Mouse (Mus musculus) c-Kit-positive CD71-positive TER-119-positive erythroid progenitor cells, embryonic 14.5 days (primary cell): ENCODE data around the gene Cyb5r2.

Source experiments
- DNase-seq: peaks from one replicate; pipeline ENCODE4 v3.0.0-alpha.2; 2013; ENCODE audit warnings: low spot score

The Cyb5r2 gene

DNA sequence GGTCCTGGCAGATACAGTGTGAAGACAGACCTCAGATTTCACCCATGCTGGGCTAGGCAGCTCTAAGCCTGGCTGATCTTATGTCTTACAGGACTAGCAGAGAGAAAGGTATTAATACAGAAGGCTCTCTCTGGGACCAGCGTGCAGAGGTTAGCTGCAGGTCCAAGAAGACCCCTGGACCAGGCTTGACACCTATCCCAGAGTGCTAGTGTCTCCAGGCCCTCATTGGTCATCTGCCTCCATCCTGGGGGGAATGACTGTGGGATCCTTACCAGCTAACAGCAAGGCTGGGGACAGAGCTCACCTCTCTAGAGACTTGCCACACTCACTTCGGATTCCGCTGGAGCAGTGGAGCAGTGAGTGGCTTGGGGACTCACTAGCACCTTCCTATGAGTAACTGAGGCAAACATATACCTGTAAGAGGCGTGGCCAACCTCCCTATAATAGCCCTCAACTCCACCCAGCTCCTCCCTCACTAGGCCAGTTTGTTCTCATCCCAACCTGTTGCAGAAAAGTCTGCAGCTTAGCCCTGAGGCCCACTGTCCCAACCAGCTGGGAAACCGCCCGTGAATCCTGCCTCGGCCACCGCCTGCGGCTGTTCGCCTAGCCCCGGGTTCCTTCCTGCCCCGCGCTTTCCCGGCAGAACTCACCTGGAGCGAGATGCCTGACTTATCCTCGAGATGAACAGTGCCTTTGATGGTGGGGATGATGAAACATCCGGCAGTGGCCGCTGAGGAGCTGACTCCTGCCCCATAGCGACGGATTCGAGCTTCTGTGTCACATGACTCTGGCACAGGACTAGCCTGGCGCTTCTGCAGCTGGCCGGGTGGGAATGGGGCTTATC lies at the start of gene Cyb5r2:
Gene Cyb5r2 (minus strand): TSS at position 725 of the 844 bp plus-strand sequence.
- DNase-seq, result no peak

DNA sequence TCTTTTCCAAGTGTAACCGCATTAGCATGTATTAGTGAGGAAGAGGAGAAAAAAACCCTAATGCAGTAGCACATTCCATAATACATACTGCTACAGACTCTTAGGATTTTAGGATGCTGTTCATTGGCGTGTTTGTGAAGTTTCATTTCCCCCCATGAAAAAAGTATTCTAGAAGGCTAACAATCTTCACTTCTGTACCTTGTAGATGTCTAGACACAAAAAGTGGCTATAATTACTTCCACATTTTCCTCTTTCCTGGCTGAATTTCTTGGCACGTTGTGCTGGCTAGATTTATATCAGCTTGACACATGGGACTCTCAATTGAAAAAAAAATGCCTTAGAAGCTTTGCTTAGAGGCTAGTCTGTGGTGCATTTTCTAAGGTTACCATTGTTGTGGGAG lies 44.3 kb upstream of the Cyb5r2 start:
- DNase-seq, result no peak

DNA sequence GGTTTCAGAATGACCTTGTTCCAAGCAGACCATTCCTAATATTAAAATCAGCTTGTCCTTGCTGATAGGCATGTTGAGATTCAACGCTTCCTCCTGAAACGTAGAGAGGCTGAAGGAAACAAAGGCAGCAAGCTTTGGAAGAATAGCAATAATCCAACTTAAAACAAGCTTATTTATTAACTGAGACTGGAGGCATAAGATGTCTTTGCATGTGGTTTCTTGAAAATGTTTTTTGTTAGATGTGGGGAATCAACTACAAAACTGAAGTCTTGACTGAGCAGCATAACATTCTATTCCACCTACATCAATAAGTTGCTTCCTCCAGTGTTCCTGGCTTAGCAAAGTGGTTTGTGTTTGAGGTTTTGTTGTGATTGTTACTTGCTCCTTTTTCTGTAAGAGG lies 43.3 kb upstream of the Cyb5r2 start, which contains the start of gene Ovch2:
Gene Ovch2 (minus strand): TSS at position 101 of the 400 bp plus-strand sequence.
- DNase-seq, result no peak

DNA sequence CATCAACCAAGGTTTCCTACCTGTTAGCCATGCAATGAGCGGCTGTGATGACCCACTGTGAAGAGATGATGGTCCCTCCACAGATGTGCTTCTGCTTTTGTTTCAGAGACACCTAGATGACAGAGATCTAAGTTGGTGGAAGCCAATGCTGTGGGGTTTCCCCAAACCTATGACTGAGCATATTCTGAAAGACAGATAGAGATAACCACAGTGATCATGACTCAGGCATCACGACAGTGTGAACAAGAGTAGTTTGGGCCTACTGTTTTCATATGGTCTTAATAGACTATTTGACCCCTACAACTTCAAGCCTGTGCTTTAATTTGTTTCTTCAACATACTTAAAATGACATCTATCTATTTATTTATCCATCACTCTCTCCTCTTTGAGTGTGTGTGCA lies 38.7 kb upstream of the Cyb5r2 start:
- DNase-seq, result no peak

DNA sequence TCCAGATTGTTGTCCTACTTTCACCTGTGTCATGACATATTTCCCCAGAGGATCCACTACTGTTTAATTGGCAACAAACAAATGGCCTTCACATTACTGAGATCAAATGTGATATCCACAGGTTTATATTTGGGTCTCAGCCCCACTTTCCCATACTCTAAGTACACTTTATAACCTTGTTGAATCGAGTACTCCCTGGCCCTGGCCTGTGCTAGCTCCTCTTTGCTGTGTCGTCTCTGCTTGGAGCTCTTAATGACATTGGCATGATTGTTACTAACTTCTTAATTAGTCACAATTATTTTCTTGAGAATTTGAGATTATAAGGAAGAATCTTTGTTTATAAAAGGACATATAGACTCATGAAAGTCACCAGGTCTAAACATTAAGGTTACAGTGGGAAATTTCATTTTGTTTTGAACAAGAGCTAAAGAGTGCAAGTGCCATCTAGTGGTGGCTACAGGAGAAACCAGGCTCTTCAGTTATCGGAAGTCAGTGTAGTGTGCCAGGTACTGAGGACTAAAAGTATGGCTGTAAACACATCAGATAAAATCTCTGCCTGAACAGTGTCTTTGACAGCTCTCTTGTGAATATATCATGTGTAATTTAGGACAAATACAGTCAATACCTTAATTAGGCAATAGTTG lies 30.3 kb upstream of the Cyb5r2 start:
- DNase-seq, result no peak

DNA sequence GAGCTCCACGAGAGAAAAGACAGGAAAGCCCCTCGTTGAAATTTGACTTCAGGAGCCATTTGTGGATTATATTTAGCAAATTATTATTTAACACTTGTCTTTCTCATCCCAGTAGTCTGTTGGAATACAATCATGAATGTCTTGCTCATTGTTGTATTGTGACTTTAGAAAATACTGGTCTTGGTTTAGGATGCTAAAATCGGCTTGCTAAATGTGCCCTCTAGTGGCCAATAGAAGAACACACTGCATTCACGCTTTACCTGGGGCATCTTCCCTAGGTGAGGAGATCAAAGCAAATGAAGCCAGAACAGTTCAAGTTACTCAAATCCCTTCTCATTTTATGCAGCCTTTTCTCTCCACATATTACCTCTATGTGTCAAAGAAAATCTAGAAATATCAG lies 21.8 kb upstream of the Cyb5r2 start:
- no peak for DNase-seq

DNA sequence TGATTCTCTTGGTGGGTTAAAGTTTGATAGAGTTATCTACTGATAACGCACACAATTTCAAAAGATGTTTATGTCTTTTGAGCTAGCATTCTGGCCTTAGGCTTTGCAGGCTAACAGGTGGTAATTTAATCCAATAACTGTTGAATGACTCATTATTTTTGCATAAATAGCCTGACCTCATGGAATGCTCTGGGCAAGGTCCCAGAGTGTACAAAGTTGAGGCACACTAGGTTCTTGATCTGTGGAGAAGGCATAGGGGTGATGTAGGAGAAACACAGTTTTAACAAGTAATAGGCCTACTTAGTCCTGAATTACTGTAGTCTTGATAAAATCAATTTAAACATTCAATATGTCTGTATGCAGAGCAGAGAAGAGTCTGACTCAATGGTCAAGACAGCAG lies 20.4 kb upstream of the Cyb5r2 start:
- no peak for DNase-seq

DNA sequence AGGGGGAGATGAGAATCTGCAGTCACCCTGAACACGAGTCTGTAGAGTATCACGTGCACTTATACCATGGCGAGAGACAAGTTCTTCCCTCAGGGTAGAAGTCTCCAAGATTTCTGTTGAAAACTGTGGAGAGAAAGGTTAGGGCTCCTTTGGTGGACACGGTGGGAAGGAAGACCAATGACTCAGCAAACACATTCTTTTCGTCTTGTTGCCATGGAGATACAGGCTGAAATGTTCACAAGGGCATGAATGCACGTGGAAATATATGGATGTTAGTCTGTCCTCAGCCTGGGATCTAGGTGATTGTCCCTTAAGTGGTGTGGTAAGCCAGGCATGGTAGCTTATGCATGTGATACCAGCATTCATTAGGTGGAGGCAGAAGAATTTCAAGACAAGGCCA lies 13.0 kb upstream of the Cyb5r2 start:
- no peak for DNase-seq

DNA sequence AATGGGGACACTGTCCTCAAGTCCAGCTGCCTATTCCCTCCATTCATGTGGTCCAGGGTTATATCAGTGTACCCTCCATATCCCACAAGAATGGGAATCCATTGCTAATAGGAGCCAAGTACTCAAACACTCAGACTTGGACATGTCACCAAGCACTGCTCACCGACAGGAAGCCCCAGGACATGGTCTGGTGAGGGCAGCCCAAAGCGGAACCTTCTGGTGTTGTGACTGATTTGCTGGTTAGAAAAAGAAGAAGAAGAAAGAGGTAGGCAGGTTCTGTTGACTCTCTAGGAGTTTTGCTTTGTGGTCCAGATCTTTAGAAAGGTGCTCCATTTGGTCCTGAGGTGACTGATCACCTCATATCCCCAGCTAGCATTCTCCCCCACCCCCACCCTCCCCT lies 1.1 kb downstream of the Cyb5r2 start:
- DNase-seq, result no peak

DNA sequence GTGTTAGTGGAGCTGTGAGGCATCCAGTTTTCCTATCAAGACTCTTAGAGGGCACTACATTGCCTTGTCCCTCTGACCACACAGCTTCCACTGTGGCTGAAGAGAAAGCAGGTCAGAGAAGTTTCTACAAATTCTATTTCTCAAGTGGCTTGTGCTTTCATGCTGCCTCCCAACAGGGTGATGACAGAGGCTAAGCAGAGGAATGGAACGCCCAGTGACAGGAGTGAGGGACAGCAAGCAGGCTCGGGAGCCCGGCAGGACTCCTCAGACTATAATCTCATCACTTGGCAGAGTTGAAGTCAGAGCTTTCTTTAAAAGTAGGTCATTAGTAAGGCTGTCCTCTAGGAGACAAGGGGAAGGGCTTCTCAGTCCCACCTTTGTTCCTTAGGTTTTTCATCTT lies 1.9 kb downstream of the Cyb5r2 start:
- DNase-seq, result no peak

DNA sequence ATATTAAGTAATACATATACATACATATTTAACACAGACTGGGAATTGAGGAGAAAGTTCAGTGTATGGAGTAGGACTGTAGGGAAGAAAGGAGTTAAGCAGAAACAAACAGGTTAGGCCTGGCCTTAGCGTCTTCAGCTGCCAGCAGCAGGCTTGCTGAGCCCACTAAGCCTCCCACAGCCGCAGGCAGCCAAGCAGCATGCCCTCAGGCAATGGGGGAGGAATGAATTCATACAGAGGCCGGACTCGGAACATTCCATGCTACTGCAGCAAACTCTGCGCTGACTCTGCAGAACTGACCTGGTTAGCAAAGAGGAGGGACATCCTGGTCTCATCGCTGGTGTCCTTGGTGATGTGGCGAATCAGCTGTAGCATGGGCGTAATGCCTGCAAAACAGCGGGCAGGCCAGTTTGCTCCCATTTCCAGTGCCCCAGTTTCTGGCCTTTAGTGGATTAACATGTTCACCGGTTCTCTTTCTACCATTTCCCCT lies 5.8 kb downstream of the Cyb5r2 start:
- DNase-seq, result no peak

DNA sequence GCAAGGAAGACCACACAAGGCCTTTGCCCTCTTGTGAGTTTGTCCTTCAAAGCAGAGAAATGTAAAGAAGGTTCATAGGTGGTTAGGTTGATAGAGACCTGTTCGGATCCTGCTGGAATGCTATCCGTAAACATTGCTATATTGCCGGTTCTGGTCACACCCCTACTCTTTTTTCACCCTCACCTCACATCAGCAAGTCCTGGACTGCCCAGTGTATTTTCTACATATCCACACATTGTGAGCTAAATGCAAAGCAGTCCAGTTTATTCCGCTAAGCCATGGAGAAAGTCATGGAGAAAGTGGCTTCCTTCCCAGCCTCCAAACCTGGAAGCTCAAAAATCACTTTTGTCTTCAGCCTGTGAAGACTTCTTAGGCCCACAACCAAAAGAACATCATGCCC lies 8.1 kb downstream of the Cyb5r2 start:
- DNase-seq, result no peak

DNA sequence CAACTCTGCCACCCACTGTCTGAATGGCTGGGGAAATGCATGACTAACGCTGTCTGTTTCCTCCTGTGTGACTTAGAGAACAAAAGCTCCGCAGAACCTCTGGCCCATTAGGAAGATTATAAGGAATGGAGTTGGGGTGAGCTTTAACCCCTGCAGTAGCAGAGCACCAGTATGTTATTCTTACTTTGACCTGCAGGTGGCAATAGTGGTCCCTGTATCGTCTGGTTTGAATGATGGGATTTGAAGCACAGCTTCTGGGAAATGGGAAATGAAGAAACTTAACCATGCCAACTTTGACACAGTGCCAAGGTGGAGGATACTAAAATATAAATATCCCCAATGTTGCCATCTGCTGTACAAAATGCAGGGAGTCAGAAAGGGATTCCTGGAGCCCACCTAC lies 8.6 kb downstream of the Cyb5r2 start:
- peak; percentile 17 for DNase-seq

DNA sequence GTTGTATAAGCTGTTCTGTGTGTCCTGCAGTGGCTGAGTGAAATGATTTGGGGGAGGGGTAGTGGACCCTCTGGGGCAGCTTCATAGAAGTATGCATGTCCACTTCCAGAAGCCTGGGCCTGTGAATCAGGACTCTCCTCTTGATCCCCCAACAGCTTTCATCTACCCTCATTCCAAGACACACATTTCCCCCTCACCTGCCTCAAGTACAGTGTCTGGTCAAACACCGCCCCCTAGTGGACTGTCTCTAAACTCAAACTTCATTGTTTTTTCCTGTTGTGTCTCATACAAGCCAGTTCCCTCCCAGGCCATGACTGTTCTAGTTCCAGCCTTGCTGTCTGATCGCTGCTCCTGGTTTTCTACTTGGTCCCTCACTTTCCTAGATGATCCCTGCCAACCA lies 9.9 kb downstream of the Cyb5r2 start:
- peak; percentile 15 for DNase-seq

DNA sequence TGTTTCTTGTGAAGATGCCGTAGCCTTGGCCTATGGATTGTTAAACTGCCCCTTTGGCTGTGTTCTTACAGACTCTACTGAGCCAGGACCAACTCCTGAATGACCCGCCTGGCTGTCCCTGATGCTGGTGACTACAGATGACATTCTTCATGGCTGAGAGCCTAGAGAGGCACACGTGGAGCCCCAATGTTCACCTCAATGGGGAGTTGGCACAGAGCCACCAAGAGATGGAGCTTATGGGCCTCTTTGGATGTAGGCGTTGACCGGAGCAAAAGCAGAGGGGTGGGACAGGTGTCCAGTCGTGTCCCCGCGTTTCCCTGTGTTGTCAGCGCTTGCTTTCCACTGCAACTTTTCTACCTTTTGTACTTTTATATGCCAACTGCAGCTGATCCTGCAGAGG lies 10.4 kb downstream of the Cyb5r2 start:
- DNase-seq, result no peak

DNA sequence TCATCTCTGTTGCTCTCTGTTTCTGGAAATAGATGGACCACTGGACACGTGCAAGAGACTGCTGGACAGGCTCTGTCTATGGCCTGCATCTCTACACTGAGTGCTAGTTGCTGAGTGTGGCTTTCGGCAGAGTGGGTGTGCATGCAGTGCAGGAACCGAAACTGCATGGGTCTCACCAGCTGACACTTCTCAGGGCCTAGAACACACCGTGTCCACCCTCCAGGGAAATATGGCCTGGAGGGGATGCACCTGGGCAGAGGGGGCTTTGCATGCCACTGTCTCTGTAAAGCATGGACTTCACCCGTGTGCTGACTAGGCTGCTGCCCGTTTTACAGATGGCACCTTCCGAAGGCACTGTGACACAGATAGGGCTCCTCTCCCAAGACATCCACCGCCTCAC lies 11.8 kb downstream of the Cyb5r2 start:
- no peak for DNase-seq

DNA sequence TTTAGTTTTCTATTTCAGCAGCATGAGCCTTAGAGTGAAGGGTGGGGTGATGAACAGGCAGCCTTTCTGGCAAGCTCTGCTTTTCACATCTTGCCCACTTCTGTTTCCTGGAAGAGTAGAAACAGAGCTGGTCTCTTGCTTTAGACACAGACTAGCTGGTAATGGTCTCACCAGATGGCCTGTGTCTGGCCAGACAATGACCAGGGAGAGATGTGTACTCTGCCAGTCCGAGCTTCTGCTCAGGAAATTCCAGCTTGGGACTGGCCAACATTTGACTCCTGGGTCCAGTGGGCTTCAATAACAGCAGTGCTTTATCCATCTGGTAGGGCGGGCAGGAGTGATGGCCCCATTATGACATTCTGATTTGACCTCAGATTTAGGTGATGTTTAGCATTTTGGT lies 12.7 kb downstream of the Cyb5r2 start:
- no peak for DNase-seq

DNA sequence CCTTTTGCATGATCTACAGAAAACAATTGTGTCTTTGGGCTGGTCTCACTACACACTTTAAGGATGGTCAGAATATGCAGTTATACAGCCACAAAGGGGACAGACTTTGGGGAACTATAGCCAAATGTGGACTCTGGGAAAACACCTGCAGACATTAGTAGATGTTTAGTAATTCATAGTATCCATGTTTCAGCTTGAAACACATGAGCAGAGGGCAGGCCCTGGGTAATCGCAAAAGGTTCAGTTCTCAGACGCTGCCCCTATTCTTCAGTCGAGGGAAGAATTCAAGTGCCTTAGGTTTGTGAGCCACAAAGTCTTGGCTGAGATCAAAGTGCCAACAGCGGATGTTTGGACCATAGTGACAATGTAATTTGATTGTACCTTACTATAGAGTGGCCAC lies 13.4 kb downstream of the Cyb5r2 start:
- no peak for DNase-seq

DNA sequence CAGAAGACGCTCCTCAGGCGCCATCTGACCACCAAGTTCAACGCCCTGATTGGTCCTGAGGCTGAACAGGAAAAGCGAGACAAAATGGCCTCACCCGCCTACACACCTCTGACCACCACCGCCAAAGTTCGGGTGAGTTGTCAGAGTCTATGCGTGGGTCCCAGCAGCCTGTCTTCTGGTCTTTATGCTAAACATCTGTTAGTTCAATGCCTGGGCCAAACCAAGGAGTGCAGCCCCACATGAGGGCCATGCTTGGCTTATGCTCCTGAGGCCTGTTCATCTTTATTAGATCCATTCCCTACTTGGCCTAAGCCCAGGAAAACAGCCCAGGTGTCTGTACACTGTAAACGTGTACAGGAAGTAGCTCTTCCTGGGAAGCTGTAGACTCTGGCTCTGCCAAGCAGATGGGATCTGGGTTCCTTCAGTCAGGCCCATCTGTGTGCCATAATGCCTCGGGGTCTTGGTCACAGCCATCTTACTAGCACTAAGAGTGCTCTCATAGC lies 14.8 kb downstream of the Cyb5r2 start:
- no peak for DNase-seq

DNA sequence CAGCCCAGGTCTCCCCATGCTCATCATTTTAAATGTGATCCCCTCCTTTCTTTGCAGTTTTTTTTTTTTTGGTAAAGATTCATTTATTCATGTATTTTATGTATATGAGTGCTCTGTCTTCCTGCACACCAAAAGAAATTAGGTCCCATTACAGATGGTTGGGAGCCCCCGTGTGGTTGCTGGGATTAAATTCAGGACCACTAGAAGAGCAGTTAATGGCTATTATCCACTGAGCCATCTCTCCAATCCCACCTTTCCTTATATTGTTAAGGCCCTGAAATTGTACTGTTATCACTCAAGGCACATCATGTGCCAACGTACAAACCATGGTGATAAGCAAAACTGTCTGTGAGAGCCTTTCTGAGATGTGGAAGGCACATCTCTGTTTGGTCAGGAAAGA lies 19.1 kb downstream of the Cyb5r2 start:
- no peak for DNase-seq

DNA sequence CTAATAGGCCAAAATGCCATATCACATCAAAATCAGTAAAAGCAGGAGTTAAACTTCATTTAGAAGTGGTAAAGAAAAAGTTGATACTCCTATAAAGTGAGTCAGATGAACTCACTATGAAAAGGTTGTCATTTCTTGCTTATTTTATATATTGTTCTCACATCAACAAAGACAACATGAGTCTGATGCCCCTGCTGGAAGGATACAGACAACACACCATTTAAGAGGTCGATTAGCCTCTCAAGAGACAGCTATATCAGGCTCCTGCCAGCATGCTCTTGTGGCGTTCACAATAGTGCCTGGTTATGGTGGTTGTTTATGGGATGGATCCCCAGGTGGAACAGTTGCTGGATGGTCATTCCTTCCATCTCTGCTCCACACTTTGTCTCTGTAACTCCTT lies 24.7 kb downstream of the Cyb5r2 start:
- no peak for DNase-seq

DNA sequence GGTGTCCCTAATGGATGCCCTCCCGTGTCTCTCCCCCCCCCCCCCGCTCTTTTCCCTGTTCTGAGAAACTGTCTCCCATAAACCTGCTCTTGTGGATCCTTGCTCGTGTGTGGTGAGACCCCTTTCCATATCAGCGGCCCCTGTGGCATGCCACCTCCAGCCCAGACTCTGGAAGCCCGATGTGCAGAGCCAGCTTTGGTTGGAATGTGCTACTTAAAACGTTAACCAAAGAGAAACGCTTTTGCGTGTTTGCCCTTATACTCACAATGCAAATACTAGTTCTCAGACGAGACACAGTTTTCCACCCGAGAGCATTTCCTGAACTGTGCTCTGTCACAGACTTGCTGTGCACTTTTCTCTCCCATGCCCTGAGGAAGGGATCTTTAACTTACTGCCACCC lies 27.2 kb downstream of the Cyb5r2 start:
- no peak for DNase-seq

DNA sequence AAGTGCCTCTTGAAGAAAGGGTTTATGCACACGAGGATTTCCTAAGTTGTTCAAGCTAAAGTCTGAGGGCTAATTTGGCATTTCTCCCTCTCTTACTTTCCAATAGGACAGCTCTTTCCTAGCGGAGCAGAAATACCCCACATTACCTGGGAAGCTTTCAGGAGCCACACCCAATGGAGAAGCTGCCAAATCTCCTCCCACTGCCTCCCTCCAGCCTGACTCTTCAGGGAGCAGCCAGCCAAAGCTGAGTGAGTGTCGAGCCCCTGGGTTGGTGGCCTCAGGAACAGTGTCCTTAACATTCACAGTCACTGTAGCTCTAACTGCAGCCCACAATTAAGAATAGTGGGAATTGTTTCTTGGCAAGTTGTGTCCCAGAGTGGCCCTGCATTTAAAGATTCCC lies 30.3 kb downstream of the Cyb5r2 start:
- no peak for DNase-seq
